Comparison of ENCODE assay signal across 7 mouse cellular contexts in genomic region chr10:18904108-18904507, GRCm38 (mm10). TPM values are rescaled to one million over a fixed set of nuclear protein-coding genes. Genes with fewer than 3 reads are reported as not detected.
DNase-seq lines count a peak whose midpoint lies in the region; ATAC-seq and TF ChIP-seq lines count a peak whose summit lies in the region.

No protein-coding gene starts in this region.

- H3K4me3 ChIP-seq in left cerebral cortex, adult 2 months: no peak overlapping the region
- H3K4me3 ChIP-seq in embryonic facial prominence, embryonic 11.5 days (ENCODE audit: low read depth, low read length): no peak overlapping the region
- H3K4me3 ChIP-seq in limb, embryonic 11.5 days (ENCODE audit: low read depth, low read length): no peak overlapping the region

- TF ChIP-seq CTCF in left cerebral cortex, adult 2 months (IDR thresholded peaks at IDR 0.05): peak; percentile 86

- ATAC-seq in embryonic facial prominence, embryonic 11.5 days (replicated peaks; ENCODE audit: insufficient number of reproducible peaks, low FRiP score, low TSS enrichment, low read depth): no peak
- no peak for ATAC-seq in limb, embryonic 11.5 days (ENCODE audit: insufficient number of reproducible peaks, low FRiP score, low TSS enrichment, low read depth)

- no peak overlapping the region for H3K4me2 ChIP-seq in embryonic facial prominence, embryonic 11.5 days (ENCODE audit: low read depth, low read length)
- no peak overlapping the region for H3K4me2 ChIP-seq in limb, embryonic 11.5 days (ENCODE audit: low read depth, severe bottlenecking)

- WGBS in embryonic facial prominence, embryonic 11.5 days: 22% methylated on average over 6 of the region's 6 CpGs
- WGBS in limb, embryonic 11.5 days: 21% methylated on average over 6 of the region's 6 CpGs

- no peaks in the 10 kb centered on the region for H3K36me3 ChIP-seq in embryonic facial prominence, embryonic 11.5 days (replicated peaks; ENCODE audit: control insufficient read depth, insufficient read depth, low read depth, low read length)
- no peaks in the 10 kb centered on the region for H3K36me3 ChIP-seq in limb, embryonic 11.5 days (ENCODE audit: control insufficient read depth, insufficient read depth, low read length)

- no peaks in the 10 kb centered on the region for H3K4me1 ChIP-seq in embryonic facial prominence, embryonic 11.5 days (ENCODE audit: control insufficient read depth, insufficient read depth, low read length)
- H3K4me1 ChIP-seq in limb, embryonic 11.5 days (ENCODE audit: control insufficient read depth, insufficient read depth, low read length): no peaks in the 10 kb centered on the region

- no peaks in the 10 kb centered on the region for H3K9me3 ChIP-seq in embryonic facial prominence, embryonic 11.5 days (replicated peaks; ENCODE audit: control insufficient read depth, low read length)
- H3K9me3 ChIP-seq in limb, embryonic 11.5 days (ENCODE audit: control insufficient read depth, low read length): no peaks in the 10 kb centered on the region

- H3K27me3 ChIP-seq in embryonic facial prominence, embryonic 11.5 days (ENCODE audit: control insufficient read depth, insufficient read depth, low read length): no peaks in the 10 kb centered on the region
- no peaks in the 10 kb centered on the region for H3K27me3 ChIP-seq in limb, embryonic 11.5 days (ENCODE audit: control insufficient read depth, insufficient read depth, low read length)

- H3K27ac ChIP-seq in left cerebral cortex, adult 2 months: no peak overlapping the region
- H3K27ac ChIP-seq in embryonic facial prominence, embryonic 11.5 days (replicated peaks; ENCODE audit: low read depth, low read length): no peak overlapping the region
- H3K27ac ChIP-seq in limb, embryonic 11.5 days (replicated peaks; ENCODE audit: low read depth, low read length): no peak overlapping the region

- H3K9ac ChIP-seq in embryonic facial prominence, embryonic 11.5 days (replicated peaks; ENCODE audit: low read length): no peak overlapping the region
- H3K9ac ChIP-seq in limb, embryonic 11.5 days (ENCODE audit: low read length): no peak overlapping the region

- peak in 1 of 2 experiments; percentile 62 for DNase-seq in left cerebral cortex, adult 2 months (ENCODE audit: extremely low spot score in 1 of 2, low spot score in 2 of 2)
- DNase-seq in left cerebral cortex, adult 8-10 months (ENCODE audit: low spot score in 2 of 2): no peak
- DNase-seq in ES-CJ7 (ENCODE audit: low read depth, low spot score): peak; percentile 21
- peak; percentile 66 for DNase-seq in adrenal gland, postnatal 25 days
- peak; percentile 62 for DNase-seq in embryonic facial prominence, embryonic 11.5 days (ENCODE audit: low spot score)
- peak; percentile 68 for DNase-seq in limb, embryonic 11.5 days (ENCODE audit: low spot score)
- DNase-seq in right cerebral cortex, postnatal 4 days: peak; percentile 49

- intact Hi-C loops in left cerebral cortex, adult 2 months (cut with DNase I): loop anchor here (1.0 to 10.0 kb wide), 3 partner anchors 68 to 341 kb away; no protein-coding TSS in a partner anchor

RNA-seq across cellular contexts. Expression of gene Perp, which starts 59.3 kb away (rescaled TPM):
- total RNA-seq in left cerebral cortex, adult 2 months (2021): 1 to 10 TPM; 3.5 to 5.5 TPM
- total RNA-seq in left cerebral cortex, adult 8-10 months (2022): 1 to 10 TPM; 4.4 to 6.5 (median 4.8) TPM
- 1.8 and 2.5 TPM in 2 replicates for total RNA-seq in adrenal gland, postnatal 25 days (2021)
- polyA plus RNA-seq in embryonic facial prominence, embryonic 11.5 days (2014; fragmentation: Nextera tagmentation; extraction: Ambion mirVana): 41.9 and 42.6 TPM in 2 replicates
- 41.1 and 43.3 TPM in 2 replicates for polyA plus RNA-seq in limb, embryonic 11.5 days (2014; fragmentation: Nextera tagmentation; extraction: Ambion mirVana)

Comparison
In these comparisons a context has a peak if more than half of its experiments do, and no peak if none do; other contexts are left out.
1. DNase-seq: peak in ES-CJ7 (single experiment), adrenal gland, postnatal 25 days (single experiment), embryonic facial prominence, embryonic 11.5 days (single experiment), limb, embryonic 11.5 days (single experiment) and right cerebral cortex, postnatal 4 days (single experiment); none in left cerebral cortex, adult 8-10 months (0 of 2).